Mouse (Mus musculus) inflammation-experienced regulatory T-cells (primary cell): ENCODE data around the gene Dmxl2. TPM values are rescaled to one million over a fixed set of nuclear protein-coding genes. Genes with fewer than 3 reads are reported as not detected.

ENCODE experiments used
- polyA plus RNA-seq, 2 experiments: library from polyadenylated mRNA; unstranded; fragments of 100-300 nt; shearing (Covaris generic); gene quantifications; one replicate each; pipeline ENCODE4 v1.2.1; 2017

Dmxl2 gene
- polyA plus RNA-seq: 1 to 10 TPM in 1 of 2 experiments, under 1 TPM in 1; 0.48 to 2.9 TPM

DNA sequence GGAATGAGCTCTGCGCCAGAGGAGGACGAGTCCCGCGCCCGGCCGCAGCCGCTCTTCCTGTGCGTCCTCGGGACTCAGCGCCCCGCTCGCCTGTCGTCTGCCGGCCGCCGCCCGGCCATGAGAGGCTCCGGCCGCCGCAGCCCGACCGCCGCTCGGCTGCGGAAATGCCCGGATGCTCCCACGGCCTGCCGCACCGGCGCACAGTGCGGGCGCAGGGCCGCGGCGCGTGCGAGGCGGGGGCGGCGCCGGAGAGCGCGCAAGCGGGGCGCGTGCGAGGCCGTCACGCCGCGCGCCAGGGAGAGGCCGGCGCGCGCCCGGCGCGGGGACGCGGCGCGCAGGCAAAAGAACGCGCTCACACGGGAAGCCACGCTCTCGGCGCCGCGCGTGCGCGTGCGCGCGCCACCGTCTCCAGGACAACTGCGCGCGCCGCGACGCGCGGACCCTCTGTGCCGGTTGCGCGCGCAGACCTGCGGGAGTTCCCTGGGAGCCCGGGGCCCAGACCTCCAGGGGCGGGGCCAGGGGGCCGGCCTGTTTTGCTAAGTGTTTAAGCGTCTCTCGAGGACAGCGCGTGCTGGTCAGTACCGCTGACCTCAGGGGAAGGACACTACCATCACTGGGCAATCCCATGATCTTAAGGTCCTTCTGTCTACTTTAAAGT, at the start of gene Dmxl2:
Gene Dmxl2 (minus strand): TSS at position 174 of the 658 bp plus-strand sequence.

DNA sequence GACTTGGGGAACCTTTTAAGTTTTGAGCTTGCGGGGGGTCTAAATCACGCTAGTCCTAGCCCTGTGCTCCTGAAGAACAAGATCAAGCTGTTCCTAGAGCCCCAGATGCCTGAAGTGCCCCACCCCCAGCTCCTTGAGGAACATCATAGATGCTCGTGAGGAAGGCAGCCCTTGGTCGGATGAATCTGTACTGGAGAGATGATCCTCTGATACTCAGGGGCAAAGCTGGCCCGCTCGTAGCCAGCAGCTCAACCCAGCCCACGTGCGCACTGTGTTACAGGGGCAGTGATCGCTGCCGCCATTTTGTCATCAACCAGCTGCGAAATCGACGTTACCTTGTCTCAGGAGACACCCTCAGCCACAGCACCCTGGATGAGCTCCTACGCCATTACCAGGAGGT, 37.3 kb upstream of the Dmxl2 start, which contains the start of gene Sh2d7:
Gene Sh2d7 (plus strand): TSS at position 301 of the 400 bp plus-strand sequence.

Other genes starting within 250 kb of the Dmxl2 start
- not detected for gene Cyp19a1, start 233.5 kb downstream of the Dmxl2 start, polyA plus RNA-seq
- gene Gldn, start 215.1 kb downstream of the Dmxl2 start, polyA plus RNA-seq: under 1 TPM in 1 of 2 experiments, not detected in 1; 0.29 TPM
- gene Sh2d7, start 37.4 kb upstream of the Dmxl2 start, polyA plus RNA-seq: not detected
- gene Cib2, start 58.6 kb upstream of the Dmxl2 start, polyA plus RNA-seq: 1 to 10 TPM; 2.0 to 2.3 TPM
- gene Idh3a, start 84.7 kb upstream of the Dmxl2 start, polyA plus RNA-seq: 100 to 1,000 TPM in 1 of 2 experiments, 10 to 100 TPM in 1; 87.3 to 111 TPM
- gene Acsbg1, start 160.2 kb upstream of the Dmxl2 start, polyA plus RNA-seq: 10 to 100 TPM; 57.2 to 61.6 TPM
- 10 to 100 TPM; 30.0 to 39.7 TPM for gene Dnaja4, start 197.2 kb upstream of the Dmxl2 start, polyA plus RNA-seq
- 100 to 1,000 TPM in 1 of 2 experiments, 10 to 100 TPM in 1; 85.1 to 105 TPM for gene Wdr61, start 232.9 kb upstream of the Dmxl2 start, polyA plus RNA-seq